Mouse (Mus musculus): ENCODE results near the gene Cd9. TPM values are rescaled to one million over a fixed set of nuclear protein-coding genes. Genes with fewer than 3 reads are reported as not detected.

Cd9 gene
- total and polyA plus RNA-seq, 2 experiments from 2014 or later = 80.5 to 158 TPM

DNA sequence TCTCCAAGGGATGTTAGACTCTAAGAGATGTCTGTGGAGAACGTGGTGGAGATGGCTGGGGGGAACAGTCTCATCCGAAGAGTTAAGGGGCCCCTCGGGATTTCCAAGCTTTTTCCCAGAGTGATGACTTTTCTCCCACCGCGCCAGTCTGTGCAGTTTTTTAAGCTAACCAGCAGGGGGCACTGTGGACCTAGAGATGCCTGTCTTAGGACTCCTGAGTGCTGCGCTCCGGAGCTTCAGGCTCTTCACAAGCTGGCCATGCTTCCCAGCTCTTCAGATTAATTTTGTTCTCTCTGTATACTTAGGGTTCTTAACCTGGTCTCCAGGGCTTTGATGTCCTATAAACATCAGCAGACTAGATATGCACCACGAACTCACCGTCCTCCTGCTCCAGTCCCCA lies 75.8 kb downstream of the Cd9 start:
- Histone ChIP-seq H3K27me3 (ENCODE audit: insufficient read depth, low read length) (no peaks in the 10 kb centered on the region), H3K4me1 (ENCODE audit: insufficient read depth, low read length) (no peaks in the 10 kb centered on the region), H3K9ac (replicated peaks; ENCODE audit: low read length) (no peak overlapping the region), H3K27ac (no peak overlapping the region), H3K4me2 (ENCODE audit: low read depth, low read length) (no peak overlapping the region), H3K4me3 (ENCODE audit: low read length) (no peak overlapping the region), H3K36me3 (ENCODE audit: insufficient read depth, low read length) (no peaks in the 10 kb centered on the region), H3K9me3 (ENCODE audit: low read length) (no peaks in the 10 kb centered on the region)
- peak; percentile 91 for TF ChIP-seq CTCF (IDR thresholded peaks at IDR 0.05; ENCODE audit: low read depth)
- 10% methylated on average over 9 of the region's 9 CpGs for WGBS
- DNase-seq (ENCODE audit: low spot score) = peak; percentile 92
- ATAC-seq = peak; percentile 82

DNA sequence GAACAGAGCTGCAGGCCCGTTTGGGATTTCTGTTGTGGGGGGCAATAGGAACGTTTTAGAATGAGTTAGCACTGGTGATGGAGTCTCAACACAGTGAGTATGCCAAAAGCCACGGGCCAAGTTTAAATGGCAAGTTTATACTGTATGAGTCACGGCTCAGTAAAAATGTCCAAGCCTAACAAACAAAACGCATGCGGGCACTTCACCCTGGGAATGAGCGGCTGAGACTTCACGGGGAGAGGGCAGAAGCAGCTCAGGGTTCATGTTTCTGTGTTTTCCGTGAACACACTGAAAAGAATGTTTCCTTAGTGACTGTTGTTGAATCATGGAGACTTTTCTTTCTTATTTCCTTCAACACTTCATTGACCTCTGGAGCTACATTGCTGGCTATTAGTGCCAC lies 81.3 kb downstream of the Cd9 start:
- TF ChIP-seq CTCF (IDR thresholded peaks at IDR 0.05; ENCODE audit: low read depth) = no peak
- Histone ChIP-seq H3K27ac (no peak overlapping the region), H3K4me3 (ENCODE audit: low read length) (no peak overlapping the region), H3K4me2 (ENCODE audit: low read depth, low read length) (no peak overlapping the region), H3K27me3 (ENCODE audit: insufficient read depth, low read length) (no peaks in the 10 kb centered on the region), H3K9me3 (ENCODE audit: low read length) (no peaks in the 10 kb centered on the region), H3K36me3 (ENCODE audit: insufficient read depth, low read length) (no peaks in the 10 kb centered on the region), H3K9ac (replicated peaks; ENCODE audit: low read length) (no peak overlapping the region), H3K4me1 (ENCODE audit: insufficient read depth, low read length) (no peaks in the 10 kb centered on the region)
- DNase-seq (ENCODE audit: low spot score) (no peak), ATAC-seq (no peak)
- 67% methylated on average over 9 of the region's 9 CpGs for WGBS

DNA sequence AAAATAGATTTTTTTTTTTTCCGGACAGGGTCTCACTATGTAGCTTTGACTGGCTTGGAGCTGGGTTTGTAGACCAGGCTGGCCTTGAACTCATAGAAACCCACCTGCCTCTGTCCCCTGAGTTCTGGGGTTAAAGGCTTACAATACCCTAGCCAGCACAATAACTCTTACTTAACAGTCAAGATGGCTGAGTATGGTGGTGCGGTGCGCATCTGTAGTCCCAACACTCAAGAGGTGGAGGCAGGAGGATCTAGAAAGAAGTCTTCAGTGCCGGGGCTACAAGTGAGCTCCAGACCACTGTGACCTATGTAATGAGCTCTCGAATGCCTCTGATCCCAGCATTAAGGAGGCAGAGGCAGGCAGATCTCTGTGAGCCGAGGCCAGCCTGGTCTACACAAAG lies 82.9 kb downstream of the Cd9 start:
- Histone ChIP-seq H3K27me3 (ENCODE audit: insufficient read depth, low read length) (no peaks in the 10 kb centered on the region), H3K4me2 (ENCODE audit: low read depth, low read length) (no peak overlapping the region), H3K9me3 (ENCODE audit: low read length) (no peaks in the 10 kb centered on the region), H3K4me3 (ENCODE audit: low read length) (no peak overlapping the region), H3K9ac (replicated peaks; ENCODE audit: low read length) (no peak overlapping the region), H3K4me1 (ENCODE audit: insufficient read depth, low read length) (no peaks in the 10 kb centered on the region), H3K27ac (no peak overlapping the region), H3K36me3 (ENCODE audit: insufficient read depth, low read length) (no peaks in the 10 kb centered on the region)
- WGBS = 94% methylated on average over 6 of the region's 6 CpGs
- TF ChIP-seq CTCF (IDR thresholded peaks at IDR 0.05; ENCODE audit: low read depth) = no peak
- DNase-seq (ENCODE audit: low spot score) (no peak), ATAC-seq (no peak)

DNA sequence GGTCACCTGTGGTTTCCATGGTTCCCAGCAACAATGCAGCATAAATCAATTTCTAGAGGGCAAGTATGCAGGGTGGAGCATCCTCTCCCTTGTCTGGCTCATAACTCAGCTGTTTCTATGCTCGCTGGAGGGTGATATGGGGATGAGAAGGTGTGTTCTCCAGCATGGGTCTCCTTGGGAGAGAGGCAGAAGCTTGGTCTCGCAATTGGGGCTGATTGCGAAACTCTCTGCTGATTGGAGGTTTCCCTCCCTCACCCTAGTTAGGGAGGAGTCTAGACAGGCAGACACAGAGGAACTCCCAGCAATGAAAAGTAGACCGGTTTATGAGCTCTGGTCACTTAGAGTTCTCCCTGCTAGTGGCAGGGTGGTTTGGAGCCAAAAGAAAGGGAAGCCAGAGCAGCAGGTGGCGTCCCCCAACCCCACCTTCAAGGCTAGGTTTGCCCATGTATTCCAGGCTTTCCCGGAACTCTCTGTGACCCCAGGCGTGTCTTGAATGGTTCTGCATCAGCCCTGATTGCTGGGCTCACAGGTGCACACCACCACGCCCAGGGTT lies 83.5 kb downstream of the Cd9 start:
- no peaks in the 10 kb centered on the region for H3K9me3 ChIP-seq (ENCODE audit: low read length)
- 62% methylated on average over 8 of the region's 8 CpGs for WGBS
- no peak for DNase-seq (ENCODE audit: low spot score)

DNA sequence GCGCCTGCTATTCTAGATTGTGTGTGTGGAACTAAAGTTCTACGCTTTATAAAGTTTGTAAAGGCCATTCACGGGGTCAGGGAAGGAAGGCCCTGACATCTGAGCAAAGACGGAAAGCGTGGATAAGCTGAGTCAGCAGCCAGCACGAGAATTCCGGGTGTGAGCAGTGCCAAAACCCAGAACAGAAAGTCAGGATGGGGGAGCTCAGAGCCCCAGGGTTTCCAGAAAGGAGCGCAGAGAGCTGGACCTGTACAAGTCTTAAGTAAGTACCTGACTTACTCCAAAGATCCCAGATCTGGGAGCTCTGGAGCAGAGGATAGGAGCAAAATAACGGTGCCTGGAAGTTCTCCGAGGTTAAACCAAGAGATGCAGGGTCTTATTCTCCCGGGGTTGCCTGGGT lies 84.0 kb downstream of the Cd9 start:
- Histone ChIP-seq H3K4me3 (ENCODE audit: low read length) (no peak overlapping the region), H3K4me2 (ENCODE audit: low read depth, low read length) (no peak overlapping the region), H3K9me3 (ENCODE audit: low read length) (no peaks in the 10 kb centered on the region), H3K9ac (replicated peaks; ENCODE audit: low read length) (no peak overlapping the region), H3K27me3 (ENCODE audit: insufficient read depth, low read length) (no peaks in the 10 kb centered on the region), H3K4me1 (ENCODE audit: insufficient read depth, low read length) (no peaks in the 10 kb centered on the region), H3K36me3 (ENCODE audit: insufficient read depth, low read length) (no peaks in the 10 kb centered on the region), H3K27ac (no peak overlapping the region)
- 68% methylated on average over 11 of the region's 11 CpGs for WGBS
- DNase-seq (ENCODE audit: low spot score) = no peak
- ATAC-seq = no peak
- no peak for TF ChIP-seq CTCF (IDR thresholded peaks at IDR 0.05; ENCODE audit: low read depth)

More for the DNA sequence above, 83.5 kb downstream of the Cd9 start:
- Histone ChIP-seq H3K27me3 (ENCODE audit: insufficient read depth, low read length) (no peaks in the 10 kb centered on the region), H3K27ac (no peak overlapping the region), H3K4me1 (ENCODE audit: insufficient read depth, low read length) (no peaks in the 10 kb centered on the region), H3K9ac (replicated peaks; ENCODE audit: low read length) (no peak overlapping the region), H3K4me2 (ENCODE audit: low read depth, low read length) (no peak overlapping the region), H3K36me3 (ENCODE audit: insufficient read depth, low read length) (no peaks in the 10 kb centered on the region), H3K4me3 (ENCODE audit: low read length) (no peak overlapping the region)
- no peak for TF ChIP-seq CTCF (IDR thresholded peaks at IDR 0.05; ENCODE audit: low read depth)
- no peak for ATAC-seq

Other genes starting within 250 kb of the Cd9 start
- gene Tuba3a, start 208.7 kb downstream of the Cd9 start, total RNA-seq (2014; rRNA removed) = not detected in 2 replicates
- gene Tuba3a, start 208.7 kb downstream of the Cd9 start, polyA plus RNA-seq (2015; fragmentation: Nextera tagmentation; extraction: Ambion mirVana) = not detected in 2 replicates
- 31.6 and 34.4 TPM in 2 replicates for gene Ltbr, start 180.9 kb downstream of the Cd9 start, total RNA-seq (2014; rRNA removed)
- gene Ltbr, start 180.9 kb downstream of the Cd9 start, polyA plus RNA-seq (2015; fragmentation: Nextera tagmentation; extraction: Ambion mirVana) = 17.5 and 18.1 TPM in 2 replicates
- gene Scnn1a, start 174.1 kb downstream of the Cd9 start, total RNA-seq (2014; rRNA removed) = 1.7 and 3.0 TPM in 2 replicates
- 1.00 and 1.2 TPM in 2 replicates for gene Scnn1a, start 174.1 kb downstream of the Cd9 start, polyA plus RNA-seq (2015; fragmentation: Nextera tagmentation; extraction: Ambion mirVana)
- gene Tnfrsf1a, start 145.4 kb downstream of the Cd9 start, total RNA-seq (2014; rRNA removed) = 12.2 and 18.0 TPM in 2 replicates
- 15.5 and 16.3 TPM in 2 replicates for gene Tnfrsf1a, start 145.4 kb downstream of the Cd9 start, polyA plus RNA-seq (2015; fragmentation: Nextera tagmentation; extraction: Ambion mirVana)
- gene Plekhg6, start 114.0 kb downstream of the Cd9 start, total RNA-seq (2014; rRNA removed) = 0.68 and 0.86 TPM in 2 replicates
- 0.32 and 0.74 TPM in 2 replicates for gene Plekhg6, start 114.0 kb downstream of the Cd9 start, polyA plus RNA-seq (2015; fragmentation: Nextera tagmentation; extraction: Ambion mirVana)
- gene Vwf, start 52.0 kb upstream of the Cd9 start, total RNA-seq (2014; rRNA removed) = 29.5 and 30.0 TPM in 2 replicates
- 11.2 and 17.2 TPM in 2 replicates for gene Vwf, start 52.0 kb upstream of the Cd9 start, polyA plus RNA-seq (2015; fragmentation: Nextera tagmentation; extraction: Ambion mirVana)
- 0.97 and 5.1 TPM in 2 replicates for gene Ano2, start 195.6 kb upstream of the Cd9 start, total RNA-seq (2014; rRNA removed)
- gene Ano2, start 195.6 kb upstream of the Cd9 start, polyA plus RNA-seq (2015; fragmentation: Nextera tagmentation; extraction: Ambion mirVana) = 1.1 and 1.4 TPM in 2 replicates

Data from hindbrain, postnatal 0 days (tissue).